Mouse (Mus musculus) mature B cell (primary cell): ENCODE measurements around the gene Ran.

ENCODE experiments used
- in situ Hi-C: fragments of 300-500 bp; cut with MboI; formaldehyde crosslinking; loops from 2 replicates; pipeline ENCODE4 v1.14.3; 2019

The Ran gene

GRCm38 (mm10) chr5:129015540-129015939 is 4.3 kb upstream of the Ran start:
- in situ Hi-C loops: no loop called here

DNA sequence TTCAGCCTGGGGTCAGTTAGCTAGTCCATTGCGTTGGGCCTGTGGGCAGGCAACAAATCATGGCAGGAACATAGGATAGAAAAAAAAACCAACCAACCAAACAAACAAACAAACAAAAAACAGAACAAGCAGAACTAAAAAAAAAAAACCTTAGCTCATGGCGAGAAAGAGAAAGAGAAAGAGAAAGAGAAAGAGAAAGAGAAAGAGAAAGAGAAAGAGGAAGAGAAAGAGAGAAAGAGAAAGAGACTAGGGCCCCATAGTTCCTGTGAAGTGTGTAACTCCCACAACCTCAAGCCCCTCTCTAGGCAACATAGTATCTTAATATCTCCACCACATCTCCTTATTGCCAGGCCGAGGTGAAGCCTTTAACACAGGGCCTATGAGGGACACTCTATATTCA is 3.5 kb upstream of the Ran start:
- in situ Hi-C loops: no loop called here

DNA sequence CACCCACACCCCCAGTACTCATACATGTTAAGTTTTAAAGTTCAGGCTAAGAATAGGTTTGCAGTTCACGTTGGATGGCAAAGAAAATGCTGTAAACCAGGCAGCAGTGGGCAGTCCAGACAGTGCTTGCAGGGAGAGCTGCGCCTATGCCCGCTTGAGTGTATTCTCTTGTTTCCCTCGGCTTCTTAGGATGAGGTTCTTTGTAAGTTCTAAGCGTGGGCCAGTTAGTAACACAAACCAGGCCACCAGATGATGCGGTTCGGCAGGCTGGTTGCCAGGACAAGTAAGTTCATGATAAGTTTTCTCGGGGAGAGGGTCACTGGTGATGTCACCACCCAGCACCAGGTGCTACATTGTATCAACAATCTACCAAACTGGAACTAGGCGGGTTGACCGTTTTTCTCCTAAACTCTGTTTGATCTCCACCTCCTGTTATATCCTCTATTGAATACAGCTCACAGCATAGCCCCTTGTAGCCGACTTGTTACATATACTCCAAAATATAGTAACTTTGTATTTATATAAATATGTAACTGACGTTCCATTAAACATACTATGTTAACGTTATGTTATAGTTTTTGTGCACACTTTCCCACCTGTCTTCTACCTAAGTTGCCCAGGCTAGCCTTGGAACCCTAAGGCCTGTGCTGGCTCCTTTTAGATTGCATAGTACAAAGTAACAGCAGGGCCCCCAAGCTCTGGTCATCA is 933 bp upstream of the Ran start:
- in situ Hi-C loops: no loop called here

DNA sequence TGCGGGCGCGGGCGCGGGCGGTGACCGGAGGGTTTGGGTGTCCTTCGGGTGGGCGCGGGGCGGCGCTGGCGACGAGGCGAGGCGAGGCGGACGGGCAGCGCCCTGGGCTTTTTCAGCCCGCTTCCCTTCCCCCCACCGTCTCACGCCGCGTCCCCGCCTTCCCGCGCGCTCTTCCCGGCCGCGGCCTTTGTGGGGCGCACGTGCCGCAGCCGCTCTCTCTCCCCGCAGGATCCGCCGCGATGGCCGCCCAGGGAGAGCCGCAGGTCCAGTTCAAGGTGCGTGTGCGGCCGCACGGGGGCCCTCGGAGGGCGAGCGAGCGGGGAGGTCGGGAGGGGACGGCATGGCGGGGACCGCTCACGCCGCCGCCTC is 415 bp downstream of the Ran start:
- in situ Hi-C loops: no loop called here

DNA sequence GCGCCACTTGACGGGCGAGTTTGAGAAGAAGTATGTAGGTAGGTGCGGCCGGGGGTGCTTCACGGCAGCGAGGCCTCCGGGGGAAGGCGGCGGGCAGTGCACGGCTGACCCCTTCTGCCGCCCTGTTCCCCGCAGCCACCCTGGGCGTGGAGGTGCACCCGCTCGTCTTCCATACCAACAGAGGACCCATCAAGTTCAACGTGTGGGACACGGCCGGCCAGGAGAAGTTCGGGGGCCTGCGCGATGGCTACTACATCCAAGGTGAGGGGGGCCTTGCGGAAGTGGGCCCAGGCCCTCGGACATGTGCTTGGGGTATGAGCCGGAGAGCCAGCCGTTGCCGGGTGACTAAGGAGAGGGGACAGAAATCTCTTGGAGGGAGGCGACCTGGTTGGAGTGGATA is 862 bp downstream of the Ran start:
- in situ Hi-C loops: no loop called here

DNA sequence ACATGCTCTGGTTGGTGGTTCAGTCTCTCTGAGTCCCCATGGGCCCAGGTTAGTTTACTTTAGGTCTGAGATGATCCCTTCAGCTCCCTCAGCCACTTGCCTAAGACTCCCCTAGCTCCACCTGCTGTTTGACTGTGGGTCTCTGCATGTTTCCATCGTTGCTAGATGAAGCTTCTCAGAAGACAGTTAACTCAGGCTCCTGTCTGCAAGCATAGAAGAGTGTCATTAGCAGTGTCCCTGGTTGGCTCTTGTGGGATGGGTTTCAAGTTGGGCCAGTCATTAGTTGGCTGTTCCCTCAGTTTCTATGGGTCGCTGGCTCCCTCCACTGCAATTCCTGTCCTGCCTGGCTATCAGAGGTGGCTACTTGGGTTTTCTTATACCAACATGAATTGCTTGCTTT is 5.2 kb downstream of the Ran start:
- in situ Hi-C loops: no loop called here

GRCm38 (mm10) chr5:129025725-129026124 is 5.9 kb downstream of the Ran start:
- in situ Hi-C loops: no loop called here

- in situ Hi-C loops: no loop called here
Measured at GRCm38 (mm10) chr5:129026171-129026570, 6.3 kb downstream of the Ran start.

- in situ Hi-C loops: no loop called here
Measured at GRCm38 (mm10) chr5:129026637-129027036, 6.8 kb downstream of the Ran start.

DNA sequence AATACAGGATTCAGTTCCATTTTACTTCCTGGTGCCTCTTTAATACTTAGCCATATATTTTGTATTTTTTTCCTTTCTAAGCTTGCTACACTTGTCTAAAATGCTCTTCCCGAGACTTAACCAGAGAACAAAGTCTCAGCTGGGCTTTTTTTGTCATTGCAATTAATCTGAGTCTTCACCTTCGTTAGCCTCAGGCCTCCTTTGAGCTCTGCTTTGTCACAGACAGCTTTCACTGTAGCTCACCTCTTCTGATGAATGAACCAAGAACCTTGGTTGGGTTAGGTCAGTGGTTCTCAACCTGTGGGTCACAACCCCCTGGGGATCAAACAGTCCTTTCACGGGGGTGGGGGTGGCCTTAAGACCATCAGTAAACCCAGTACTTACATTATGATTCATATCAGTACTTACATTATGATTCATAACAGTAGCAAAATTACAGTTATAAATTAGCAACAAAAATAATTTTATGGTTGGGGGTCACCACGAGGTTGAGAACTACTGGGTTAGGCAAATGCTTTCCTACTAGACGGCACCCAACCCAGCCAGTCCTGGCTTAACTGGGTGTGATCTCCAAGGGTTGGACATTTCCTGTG is 9.4 kb downstream of the Ran start:
- in situ Hi-C loops: no loop called here

DNA sequence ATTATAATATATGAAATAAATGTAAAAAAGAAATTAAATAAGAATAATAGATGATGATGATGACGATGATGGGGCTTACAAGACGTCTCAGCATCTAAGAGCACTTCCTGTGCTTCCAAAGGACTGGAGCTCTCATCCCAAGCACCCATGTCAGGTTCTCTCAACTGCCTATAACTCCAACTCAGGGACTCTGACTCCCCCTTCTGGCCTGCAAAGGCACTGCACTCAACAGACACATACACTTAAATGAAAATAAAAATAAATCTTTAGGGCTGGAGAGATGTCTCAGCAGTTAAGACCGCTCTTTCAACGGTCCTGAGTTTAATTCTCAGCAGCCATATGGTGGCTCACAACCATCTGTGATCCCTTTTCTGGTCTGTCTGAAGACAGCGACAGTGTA is 16.8 kb downstream of the Ran start:
- in situ Hi-C loops: no loop called here

GRCm38 (mm10) chr5:129037739-129038138 is 17.9 kb downstream of the Ran start:
- in situ Hi-C loops: no loop called here

GRCm38 (mm10) chr5:129045641-129046580 is 26.0 kb downstream of the Ran start:
- in situ Hi-C loops: no loop called here

- in situ Hi-C loops: no loop called here
Measured at GRCm38 (mm10) chr5:129049372-129049771, 29.5 kb downstream of the Ran start.

DNA sequence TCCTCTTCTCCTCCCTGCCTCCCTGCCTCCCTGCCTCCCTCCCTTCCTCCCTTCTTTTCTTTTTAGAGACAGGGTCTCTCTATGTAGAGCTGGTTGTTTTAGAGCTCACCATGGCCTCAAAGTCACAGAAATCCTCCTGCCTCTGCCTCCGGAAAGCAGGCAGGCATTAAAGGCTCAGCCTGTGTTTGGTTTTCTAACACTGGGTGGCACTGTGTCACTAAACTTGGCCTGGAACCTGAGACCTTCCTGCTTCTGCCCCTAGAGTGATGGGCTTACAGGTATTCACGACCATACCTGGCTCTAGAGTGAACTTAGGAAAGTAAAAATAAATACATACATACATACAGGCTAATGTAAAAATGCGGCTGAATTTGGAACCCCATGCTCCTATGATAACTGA is 32.0 kb downstream of the Ran start:
- in situ Hi-C loops: loop anchor here (25.0 kb wide), 1 partner anchor 435 kb away; no protein-coding TSS in a partner anchor

- in situ Hi-C loops: loop anchor here (25.0 kb wide), 1 partner anchor 435 kb away; no protein-coding TSS in a partner anchor
Measured at GRCm38 (mm10) chr5:129052636-129053355, 32.9 kb downstream of the Ran start.

DNA sequence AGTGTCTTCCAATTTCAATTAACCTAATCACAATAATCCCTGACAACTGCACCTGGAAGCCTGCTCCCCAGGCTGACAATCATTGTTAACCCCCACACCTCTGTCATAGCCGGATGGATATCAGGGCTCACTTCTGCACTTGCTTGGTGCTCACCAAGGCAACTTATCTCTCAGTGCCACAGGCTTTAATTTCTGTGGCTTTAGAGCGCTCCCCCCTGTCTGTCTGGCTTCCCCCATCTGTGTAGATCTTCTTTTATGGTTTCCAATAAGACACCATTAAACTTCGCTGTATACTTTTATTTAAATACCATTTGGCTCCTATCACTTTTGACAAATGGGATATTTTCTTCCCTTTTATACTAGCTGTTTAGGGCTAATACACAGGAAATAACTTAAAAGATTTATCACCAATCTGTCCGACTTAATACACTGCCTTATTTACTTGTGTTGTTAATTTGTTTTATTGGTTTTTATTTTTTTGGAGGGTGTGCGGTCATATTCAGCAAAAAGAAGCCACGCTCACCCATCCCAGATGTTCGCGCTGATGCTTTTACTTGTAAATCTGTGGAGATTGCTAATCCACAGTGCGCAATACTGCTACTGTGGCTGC is 34.9 kb downstream of the Ran start:
- in situ Hi-C loops: loop anchor here (25.0 kb wide), 1 partner anchor 433 kb away; no protein-coding TSS in a partner anchor

GRCm38 (mm10) chr5:129059116-129059515 is 39.2 kb downstream of the Ran start:
- in situ Hi-C loops: loop anchor here (25.0 kb wide), 1 partner anchor 428 kb away; no protein-coding TSS in a partner anchor

DNA sequence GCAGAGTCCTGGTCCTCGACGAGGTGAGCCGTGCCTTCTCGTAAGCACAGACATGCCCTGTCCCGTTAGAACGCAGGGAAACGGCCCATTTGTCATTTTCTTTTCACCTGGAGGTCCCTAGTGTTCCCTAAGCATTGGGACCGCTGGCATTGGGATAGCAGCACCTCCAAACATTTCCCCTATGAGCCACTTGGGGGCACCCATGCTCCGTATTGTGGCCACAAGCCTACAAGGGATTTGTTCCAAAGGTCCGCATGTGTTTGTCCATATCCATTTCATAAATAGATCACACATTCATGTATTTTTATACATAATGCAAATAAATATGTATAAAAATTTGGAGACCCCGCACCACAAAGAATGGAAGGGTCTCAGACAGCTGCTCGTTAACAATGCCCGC is 41.7 kb downstream of the Ran start:
- in situ Hi-C loops: loop anchor here (25.0 kb wide), 1 partner anchor 426 kb away; no protein-coding TSS in a partner anchor

GRCm38 (mm10) chr5:129063037-129063791 is 43.3 kb downstream of the Ran start:
- in situ Hi-C loops: loop anchor here (25.0 kb wide), 1 partner anchor 424 kb away; no protein-coding TSS in a partner anchor

DNA sequence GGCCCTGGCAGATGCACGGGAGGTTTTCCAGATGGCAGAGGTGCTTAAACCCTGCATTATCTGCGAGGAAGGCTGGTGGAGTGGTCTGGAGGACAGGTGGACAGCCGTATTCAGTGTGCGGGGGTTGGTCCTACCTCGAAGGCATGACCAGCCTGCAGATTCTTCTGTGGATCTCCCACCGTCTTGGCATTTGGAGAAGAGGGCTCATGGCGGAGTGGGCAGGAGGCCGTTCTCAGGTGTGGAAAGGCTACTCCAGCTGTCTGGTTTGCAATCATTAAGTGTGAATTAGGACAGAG is 43.9 kb downstream of the Ran start:
- in situ Hi-C loops: loop anchor here (25.0 kb wide), 1 partner anchor 424 kb away; no protein-coding TSS in a partner anchor
